Mouse (Mus musculus): ENCODE results near the gene AI467606.

Gene AI467606

DNA sequence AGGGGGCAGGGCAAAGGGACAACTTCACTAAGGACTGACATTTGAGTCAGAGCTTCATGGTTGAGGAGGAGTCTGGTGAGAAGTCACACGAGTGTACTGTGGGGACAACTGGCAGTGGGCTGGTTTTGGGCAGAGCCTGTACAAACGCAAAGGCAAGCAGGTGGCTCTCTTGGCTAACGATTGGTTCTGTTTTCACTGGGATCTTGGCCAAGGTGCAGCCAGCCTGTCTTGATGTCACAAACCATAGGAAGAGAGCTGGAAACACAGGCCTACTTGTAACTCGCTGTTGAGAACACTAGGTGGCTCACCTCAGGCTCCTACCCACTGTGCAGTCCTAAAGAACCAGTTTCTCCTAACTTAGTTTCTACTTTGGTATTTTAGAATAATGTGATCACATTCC lies 38.5 kb downstream of the AI467606 start:
- DNase-seq: peak; percentile 54 to 68

DNA sequence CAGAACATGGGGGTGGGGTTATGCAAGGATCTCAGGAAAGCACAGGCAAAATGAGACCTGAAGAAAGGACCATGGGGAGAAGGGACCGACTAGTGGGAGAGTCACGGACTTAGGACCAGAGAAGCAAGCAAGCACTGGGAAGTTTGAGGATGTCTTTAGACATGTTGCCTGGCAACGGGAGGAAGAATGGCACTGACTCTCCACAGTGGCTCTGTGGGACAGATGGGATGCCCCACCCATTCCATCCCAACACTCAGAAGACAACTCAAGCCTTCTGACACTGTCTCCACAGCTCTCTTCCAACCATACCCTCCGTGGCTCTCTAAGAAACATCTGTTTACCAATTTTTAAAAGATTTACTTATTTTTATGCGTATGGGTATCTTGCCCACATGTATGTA lies 42.0 kb downstream of the AI467606 start:
- DNase-seq: no peak

- DNase-seq: no peak
Measured at GRCm38 (mm10) chr7:127134821-127135447, 43.8 kb downstream of the AI467606 start.

DNA sequence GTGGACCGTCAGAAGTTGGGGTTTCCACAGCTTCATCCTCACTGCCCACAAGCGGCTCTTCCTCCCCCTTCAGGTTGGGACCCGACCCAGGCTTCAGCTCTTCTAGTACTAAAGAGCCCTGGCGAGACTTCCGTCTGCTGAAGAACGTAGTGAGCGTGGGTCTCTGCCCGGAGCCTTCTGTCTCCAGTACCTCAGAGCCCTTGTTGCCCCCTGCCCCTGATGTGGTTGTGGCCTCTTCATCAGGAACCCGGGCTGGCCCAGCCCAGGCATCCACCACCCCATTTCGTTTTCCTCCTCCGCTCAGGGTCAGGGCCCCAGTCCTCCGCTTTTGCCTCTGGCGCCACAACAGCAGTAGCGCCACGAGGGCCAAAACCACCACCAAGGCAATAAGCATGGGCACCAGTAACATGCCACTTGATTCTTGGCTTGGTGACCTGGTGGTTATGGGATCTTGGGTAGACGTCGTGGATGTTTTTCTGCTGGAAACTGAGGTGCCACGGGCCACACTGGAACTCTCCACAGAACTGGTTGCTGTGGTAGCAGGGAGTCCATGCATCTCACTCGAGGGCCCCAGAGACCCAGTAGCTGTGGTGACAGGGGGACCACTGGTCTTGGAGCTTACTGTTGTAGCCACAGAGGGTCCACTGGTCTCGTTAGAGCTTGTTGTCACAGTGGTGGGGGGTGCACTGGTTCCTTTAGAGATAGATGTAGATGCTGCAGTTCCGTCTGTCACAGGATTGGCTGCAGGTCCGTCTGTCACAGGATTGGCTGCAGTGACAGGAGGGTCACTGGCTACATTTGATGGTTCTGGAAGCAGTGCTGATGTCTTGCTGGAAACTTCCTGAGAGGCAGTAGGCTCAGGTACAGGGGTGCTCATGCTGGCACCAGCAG lies 45.3 kb downstream of the AI467606 start:
- no peak for DNase-seq

- no peak for DNase-seq
Measured at GRCm38 (mm10) chr7:127137262-127138017, 46.3 kb downstream of the AI467606 start, which contains the start of gene Spn. Spn (minus strand) TSS chr7:127137823.

DNA sequence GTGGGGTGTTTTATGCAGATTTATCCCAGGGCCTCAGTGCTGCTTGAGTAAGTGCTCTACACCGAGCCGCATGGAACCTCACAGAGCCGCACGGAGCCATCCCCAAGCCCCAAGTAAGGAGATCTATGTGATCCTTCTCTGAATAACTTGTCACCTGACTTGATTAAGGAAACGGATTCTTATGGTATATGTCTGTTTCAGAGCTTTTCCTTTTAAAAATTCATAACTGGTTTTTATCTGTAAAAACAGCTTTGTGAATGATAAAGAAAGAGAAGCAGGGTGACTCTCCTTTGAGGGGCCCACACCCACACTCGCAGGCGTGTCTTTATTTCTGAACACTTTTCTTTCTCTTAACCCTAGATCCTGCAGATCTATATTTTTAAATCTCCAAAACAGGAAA lies 47.9 kb downstream of the AI467606 start:
- DNase-seq: no peak

DNA sequence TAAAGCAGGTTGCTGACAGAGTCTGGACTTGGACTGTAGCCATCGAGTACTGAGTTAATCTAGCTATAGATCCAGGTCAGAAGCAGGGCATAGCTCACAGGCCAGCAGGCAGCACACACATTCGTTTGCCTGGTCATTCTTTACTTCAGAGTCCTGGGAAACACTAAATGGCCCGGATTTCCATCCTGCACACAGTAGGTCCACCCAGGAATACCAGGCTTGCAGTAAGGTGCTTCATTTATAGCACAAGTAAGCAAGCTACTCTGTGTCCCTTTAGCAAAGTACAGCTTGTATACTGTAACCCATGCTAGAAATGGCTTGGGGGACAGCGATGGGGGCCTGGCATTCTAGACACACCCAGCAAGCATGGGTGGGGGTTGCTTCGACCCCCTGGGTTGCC lies 48.4 kb downstream of the AI467606 start:
- no peak for DNase-seq

DNA sequence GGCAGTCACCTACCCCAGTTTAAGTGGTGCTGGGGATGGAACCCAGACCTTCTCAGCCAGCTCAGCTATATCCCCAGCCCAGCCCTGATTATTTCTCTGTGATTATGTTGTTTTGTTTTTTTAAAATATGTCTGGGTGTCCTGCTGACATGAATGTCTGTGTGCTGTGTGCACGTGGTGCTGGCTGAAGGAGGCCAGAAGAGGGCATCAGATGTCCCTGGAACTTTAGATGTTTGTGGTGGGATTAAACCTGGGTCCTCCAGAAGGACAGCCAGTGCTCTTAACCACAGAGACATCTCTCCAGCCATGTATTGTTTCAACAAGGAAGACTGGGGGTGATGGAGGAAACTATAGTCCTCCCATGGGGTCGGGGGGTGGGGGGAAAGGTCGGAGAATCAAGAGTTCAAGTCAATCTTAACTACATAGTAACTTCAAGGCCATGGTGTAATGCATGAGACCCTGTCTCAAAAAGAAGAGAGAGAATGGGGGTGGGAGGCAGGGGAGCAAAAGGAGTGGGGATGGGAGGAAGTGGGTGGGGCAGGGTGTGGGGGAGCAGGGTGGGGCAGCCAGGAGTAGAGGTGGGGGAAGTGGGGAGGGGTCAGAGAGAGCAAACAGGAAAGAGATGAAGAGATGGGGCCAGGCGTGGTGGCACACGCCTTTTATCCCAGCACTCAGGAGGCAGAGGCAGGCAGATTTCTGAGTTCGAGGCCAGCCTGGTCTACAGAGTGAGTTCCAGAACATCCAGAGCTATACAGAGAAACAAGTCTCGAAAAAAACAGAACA lies 49.7 kb downstream of the AI467606 start:
- DNase-seq: no peak

- DNase-seq: no peak
Measured at GRCm38 (mm10) chr7:127142214-127142613, 51.1 kb downstream of the AI467606 start.

DNA sequence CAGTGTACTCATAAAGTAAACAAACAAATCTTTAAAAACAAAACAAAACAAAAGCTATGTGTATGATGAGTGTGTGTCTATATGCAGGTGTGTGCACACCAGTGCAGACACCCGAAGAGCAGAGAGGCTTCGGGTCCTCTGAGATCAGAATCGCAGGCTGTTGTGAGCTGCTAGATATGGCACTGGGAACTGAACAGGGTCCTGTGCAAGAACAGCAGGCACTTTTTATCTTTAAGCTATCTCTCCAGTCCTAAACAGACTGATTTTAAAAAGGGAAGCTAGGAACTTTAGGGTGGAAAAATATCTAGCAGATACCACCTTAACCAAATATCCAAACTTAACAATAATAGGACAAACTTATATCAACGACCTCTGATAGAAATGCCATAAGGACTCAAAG lies 51.5 kb downstream of the AI467606 start:
- DNase-seq: no peak

Data from cerebellum, postnatal 25 days (tissue).